Mouse (Mus musculus): ENCODE measurements around the gene Tsr3. TPM values are rescaled to one million over a fixed set of nuclear protein-coding genes. Genes with fewer than 3 reads are reported as not detected.

Tsr3 gene
- total and polyA plus RNA-seq, 3 experiments = 38.7 to 42.3 (median 40.8) TPM

GRCm38 (mm10) chr17:25224586-25225222 lies 15.3 kb upstream of the Tsr3 start:
- H3K9ac ChIP-seq (ENCODE audit: insufficient read depth, low read depth) = peak overlapping the region; percentile 85
- peak; percentile 57 for TF ChIP-seq ETS1 (conservative IDR thresholded peaks at IDR 0.05; ENCODE audit: low read depth, low read length)
- TF ChIP-seq SIN3A (IDR thresholded peaks at IDR 0.05; ENCODE audit: low read length) = 0 out of 2 replicates have a peak, but pooled peaks have one; percentile 1
- peak; percentile 44 for TF ChIP-seq POLR2A (IDR thresholded peaks at IDR 0.05; ENCODE audit: low read depth, low read length)
- no peak for TF ChIP-seq MAZ (IDR thresholded peaks at IDR 0.05; ENCODE audit: low read depth, low read length)
- TF ChIP-seq UBTF (IDR thresholded peaks at IDR 0.05; ENCODE audit: low read depth, low read length) = no peak
- no peak for TF ChIP-seq PAX5 (IDR thresholded peaks at IDR 0.05; ENCODE audit: low read length)
- no peak for TF ChIP-seq USF1 (IDR thresholded peaks at IDR 0.05; ENCODE audit: low read depth, low read length)
- peak in 1 of 2 experiments; percentile 19; a peak in 1 of 4 replicates for TF ChIP-seq CTCF (conservative IDR thresholded peaks at IDR 0.05 in 1 of 2, IDR thresholded peaks at IDR 0.05 in 1 of 2; ENCODE audit: low read depth in 2 of 2, low read length in 2 of 2)
- peak; percentile 82 for TF ChIP-seq BHLHE40 (IDR thresholded peaks at IDR 0.05; ENCODE audit: low read depth, low read length)
- 0 out of 2 replicates have a peak, but pooled peaks have one; percentile 25 for TF ChIP-seq TBP (conservative IDR thresholded peaks at IDR 0.05; ENCODE audit: low read depth, low read length)
- no peak for TF ChIP-seq ZKSCAN1 (IDR thresholded peaks at IDR 0.05; ENCODE audit: borderline replicate concordance, low read depth, low read length)
- in situ Hi-C loops (cut with MboI; ENCODE audit: low pct_ligation_motif_present, low pct_unique_long_range_greater_than_20kb, low sequenced_read_pairs) = no loop called here
- no peaks in the 10 kb centered on the region for H3K9me3 ChIP-seq (replicated peaks; ENCODE audit: low read length)
- H3K27me3 ChIP-seq (replicated peaks) = no peaks in the 10 kb centered on the region
- H3K4me1 ChIP-seq (ENCODE audit: control insufficient read depth in 1 of 2, insufficient read depth in 2 of 2) = peaks cover 27 to 66% of the 10 kb centered on the region in 2 experiments
- peak overlapping the region; percentile 93 for H3K4me2 ChIP-seq (ENCODE audit: insufficient read depth, low read depth, poor library complexity, severe bottlenecking)
- H3K27ac ChIP-seq (ENCODE audit: insufficient read depth, low read depth) = peak overlapping the region; percentile 94
- dilution Hi-C loops (cut with MboI; ENCODE audit: extremely low pct_ligation_motif_present, extremely low pct_unique_long_range_greater_than_20kb, low sequenced_read_pairs) = no loop called here
- peak; percentile 85 for DNase-seq (ENCODE audit: extremely low read depth)
- H3K36me3 ChIP-seq (replicated peaks in 1 of 2; ENCODE audit: control insufficient read depth in 1 of 2, insufficient read depth in 1 of 2, low read length in 1 of 2) = peaks cover 37 to 61% of the 10 kb centered on the region in 2 experiments
- H3K79me2 ChIP-seq (replicated peaks; ENCODE audit: control insufficient read depth, extremely low read depth, insufficient read depth, poor library complexity, severe bottlenecking) = peaks cover 11% of the 10 kb centered on the region
- peak overlapping the region in 2 of 3 experiments; percentile 34 to 71 for H3K4me3 ChIP-seq (replicated peaks in 1 of 3; ENCODE audit: low read depth in 2 of 3, low read length in 2 of 3, poor library complexity in 1 of 3)

- no peak overlapping the region for H3K4me3 ChIP-seq (replicated peaks in 1 of 3; ENCODE audit: low read depth in 2 of 3, low read length in 2 of 3, poor library complexity in 1 of 3)
- H3K4me1 ChIP-seq (ENCODE audit: control insufficient read depth in 1 of 2, insufficient read depth in 2 of 2) = peaks cover 25 to 61% of the 10 kb centered on the region in 2 experiments
- peaks cover 11% of the 10 kb centered on the region for H3K79me2 ChIP-seq (replicated peaks; ENCODE audit: control insufficient read depth, extremely low read depth, insufficient read depth, poor library complexity, severe bottlenecking)
- dilution Hi-C loops (cut with MboI; ENCODE audit: extremely low pct_ligation_motif_present, extremely low pct_unique_long_range_greater_than_20kb, low sequenced_read_pairs) (no loop called here), in situ Hi-C loops (cut with MboI; ENCODE audit: low pct_ligation_motif_present, low pct_unique_long_range_greater_than_20kb, low sequenced_read_pairs) (no loop called here)
- H3K4me2 ChIP-seq (ENCODE audit: insufficient read depth, low read depth, poor library complexity, severe bottlenecking) = no peak overlapping the region
- TF ChIP-seq ZKSCAN1 (IDR thresholded peaks at IDR 0.05; ENCODE audit: borderline replicate concordance, low read depth, low read length) = no peak
- TF ChIP-seq UBTF (IDR thresholded peaks at IDR 0.05; ENCODE audit: low read depth, low read length) = no peak
- TF ChIP-seq HCFC1 (IDR thresholded peaks at IDR 0.05; ENCODE audit: low read depth, low read length) = no peak
- TF ChIP-seq JUND (conservative IDR thresholded peaks at IDR 0.05; ENCODE audit: low read depth, low read length) = no peak
- no peaks in the 10 kb centered on the region for H3K27me3 ChIP-seq (replicated peaks)
- DNase-seq (ENCODE audit: extremely low read depth) = no peak
- H3K9ac ChIP-seq (ENCODE audit: insufficient read depth, low read depth) = peak overlapping the region; percentile 41; the same call in 1 of the 2 replicates
- H3K36me3 ChIP-seq (replicated peaks in 1 of 2; ENCODE audit: control insufficient read depth in 1 of 2, insufficient read depth in 1 of 2, low read length in 1 of 2) = peaks cover 44 to 61% of the 10 kb centered on the region in 2 experiments
- H3K9me3 ChIP-seq (replicated peaks; ENCODE audit: low read length) = no peaks in the 10 kb centered on the region
- H3K27ac ChIP-seq (ENCODE audit: insufficient read depth, low read depth) = no peak overlapping the region
Observed at GRCm38 (mm10) chr17:25225659-25226058, 14.3 kb upstream of the Tsr3 start.

Data from CH12.LX (cell line).